Mouse (Mus musculus) neural tube, embryonic 12.5 days (tissue): ENCODE measurements around the gene Crhbp. TPM values are rescaled to one million over a fixed set of nuclear protein-coding genes. Genes with fewer than 3 reads are reported as not detected.

ENCODE experiments used
- ATAC-seq: fragments of 200-750 bp; cut with Nextera tagmentation; 2 replicates; pipeline ENCODE4 v1.8.0; 2017; ENCODE audit warnings: low read depth, mild to moderate bottlenecking, moderate TSS enrichment, moderate library complexity; ENCODE audit not compliant: low FRiP score
- H3K27ac ChIP-seq: fragments of 300-500 bp; sonication (generic); 2 replicates; pipeline ENCODE4 v1.5.1; 2016
- H3K27me3 ChIP-seq: fragments of 300-500 bp; sonication (generic); replicated peaks from 2 replicates; pipeline ENCODE4 v1.6.1; 2016; ENCODE audit warnings: mild to moderate bottlenecking
- H3K36me3 ChIP-seq: fragments of 300-500 bp; sonication (generic); 2 replicates; pipeline ENCODE4 v1.6.1; 2016; ENCODE audit warnings: mild to moderate bottlenecking
- H3K4me1 ChIP-seq: fragments of 300-500 bp; sonication (generic); 2 replicates; pipeline ENCODE4 v1.6.1; 2016
- H3K4me2 ChIP-seq: fragments of 300-500 bp; sonication (generic); replicated peaks from 2 replicates; pipeline ENCODE4 v1.6.1; 2016; ENCODE audit warnings: mild to moderate bottlenecking
- H3K4me3 ChIP-seq: fragments of 300-500 bp; sonication (generic); 2 replicates; pipeline ENCODE4 v1.5.1; 2016
- H3K9ac ChIP-seq: fragments of 300-500 bp; sonication (generic); 2 replicates; pipeline ENCODE4 v1.6.1; 2016; ENCODE audit warnings: mild to moderate bottlenecking
- H3K9me3 ChIP-seq: fragments of 300-500 bp; sonication (generic); 2 replicates; pipeline ENCODE4 v1.6.1; 2016; ENCODE audit warnings: mild to moderate bottlenecking
- WGBS: fragments of 180-500 bp; shearing (Covaris S2); methylation state at CpG from one replicate; pipeline ENCODE4 v1.1.7; 2016; 5-methylcytosine and 5-hydroxymethylcytosine counted together
- polyA plus RNA-seq: library from polyadenylated mRNA; unstranded; fragments of >200 nt; fragmentation: Nextera tagmentation; extraction: Ambion mirVana; gene quantifications from 2 replicates; pipeline ENCODE4 v1.2.1, GENCODE M21; 2016

Gene Crhbp
- polyA plus RNA-seq, 1 experiment from 2014 or later = 4.4 TPM

DNA sequence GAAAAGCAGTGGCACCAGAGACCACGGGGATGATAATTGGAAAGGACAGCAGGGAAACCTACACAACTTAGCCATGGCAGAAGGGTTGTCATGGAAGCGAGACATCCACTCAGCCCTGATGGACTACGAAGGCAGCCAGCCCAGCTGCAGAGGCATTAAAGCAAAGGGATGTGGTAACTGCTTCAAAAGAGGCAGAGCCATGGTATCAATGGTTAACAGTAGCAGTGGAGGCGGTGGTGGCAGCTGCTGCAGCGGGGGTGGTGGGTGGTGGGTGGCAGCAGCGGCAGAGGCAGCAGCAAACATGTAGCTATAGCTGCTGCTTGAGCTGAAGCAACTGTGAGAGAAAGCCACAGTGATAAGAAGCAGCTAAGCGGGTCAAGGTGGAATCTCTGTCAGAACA, 51.5 kb downstream of the Crhbp start:
- WGBS = 84% methylated on average over 7 of the region's 7 CpGs
- H3K27me3 ChIP-seq = no peaks in the 10 kb centered on the region
- no peaks in the 10 kb centered on the region for H3K36me3 ChIP-seq
- no peak overlapping the region for H3K9ac ChIP-seq
- no peak overlapping the region for H3K4me3 ChIP-seq
- no peaks in the 10 kb centered on the region for H3K4me1 ChIP-seq
- ATAC-seq = no peak
- H3K4me2 ChIP-seq = no peak overlapping the region
- H3K27ac ChIP-seq = no peak overlapping the region
- H3K9me3 ChIP-seq = peaks cover 11% of the 10 kb centered on the region

DNA sequence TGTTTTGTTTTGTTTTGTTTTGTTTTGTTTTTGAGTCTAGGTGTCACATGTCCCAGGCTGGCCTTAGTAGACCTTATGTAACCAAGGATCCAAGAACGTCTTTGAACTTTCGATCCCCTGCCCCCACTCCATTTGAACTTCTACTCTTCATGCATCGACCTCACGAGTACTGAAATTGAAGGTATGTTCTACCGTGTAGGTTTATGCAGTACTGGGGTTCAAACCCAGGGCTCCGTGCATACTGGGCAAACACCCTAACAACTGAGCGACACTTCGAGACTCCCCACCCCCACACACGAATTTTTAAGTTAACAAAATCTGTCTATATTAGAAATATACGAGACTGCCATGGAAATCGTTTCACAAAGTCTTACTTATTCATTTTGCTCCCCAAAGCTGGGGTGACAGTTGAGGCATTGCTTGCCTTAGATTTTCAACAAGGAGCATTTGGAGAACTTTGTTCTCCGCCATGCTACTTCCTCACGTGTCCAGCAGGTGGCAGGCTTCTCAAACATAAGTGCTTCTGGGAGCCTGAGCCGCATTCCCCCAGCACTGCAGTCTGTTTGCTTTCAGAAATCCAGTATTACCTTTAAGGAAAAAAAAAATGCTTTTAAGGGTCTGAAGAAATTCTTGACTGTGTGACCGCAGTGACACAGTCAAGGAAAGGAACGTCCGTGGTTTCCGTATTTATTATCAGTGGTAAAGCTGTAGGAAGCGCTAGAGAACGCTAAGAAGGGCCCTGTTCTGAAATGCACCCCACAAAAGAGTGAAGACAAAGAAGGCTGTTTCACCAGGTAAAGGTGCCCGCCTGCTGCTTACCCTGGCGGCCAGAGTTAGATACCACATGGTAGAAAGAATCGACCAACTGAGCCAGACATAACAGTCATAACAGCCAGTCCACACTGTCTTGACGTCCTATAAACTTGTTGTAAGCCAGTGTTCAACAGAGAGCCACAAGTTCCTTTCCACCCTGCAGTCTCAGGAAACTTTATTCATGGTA, 54.6 kb downstream of the Crhbp start:
- H3K9ac ChIP-seq = no peak overlapping the region
- H3K4me3 ChIP-seq = no peak overlapping the region
- H3K36me3 ChIP-seq = no peaks in the 10 kb centered on the region
- ATAC-seq = peak; percentile 41; the same call in 1 of the 2 replicates
- no peaks in the 10 kb centered on the region for H3K9me3 ChIP-seq
- H3K4me2 ChIP-seq = 0 out of 2 replicates have a peak overlapping the region, but pooled peaks have one; percentile 22
- H3K27me3 ChIP-seq = no peaks in the 10 kb centered on the region
- H3K27ac ChIP-seq = no peak overlapping the region
- WGBS = 37% methylated on average over 24 of the region's 24 CpGs
- no peaks in the 10 kb centered on the region for H3K4me1 ChIP-seq

DNA sequence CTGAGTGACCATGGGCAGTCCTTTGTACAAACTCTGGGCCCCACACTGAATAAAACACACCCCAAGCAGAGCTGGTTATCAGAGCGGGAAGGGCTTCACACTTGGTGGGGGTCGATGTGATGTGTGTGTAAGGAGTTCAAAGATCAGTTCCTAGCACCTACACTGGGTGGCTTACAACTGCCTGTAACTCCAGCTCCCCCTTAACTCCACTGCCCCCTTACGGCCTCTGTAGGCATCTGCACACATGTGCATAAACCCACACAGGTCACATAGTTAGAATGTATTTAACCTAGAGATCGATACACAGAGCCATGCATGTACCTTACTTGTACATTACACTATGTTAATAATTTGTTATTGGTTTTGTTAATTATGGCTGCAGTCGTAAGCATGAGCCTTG, 56.5 kb downstream of the Crhbp start:
- WGBS = 88% methylated on average over 5 of the region's 5 CpGs
- no peak overlapping the region for H3K9ac ChIP-seq
- no peak for ATAC-seq
- H3K36me3 ChIP-seq = no peaks in the 10 kb centered on the region
- H3K4me3 ChIP-seq = no peak overlapping the region
- no peaks in the 10 kb centered on the region for H3K9me3 ChIP-seq
- no peak overlapping the region for H3K27ac ChIP-seq
- H3K4me2 ChIP-seq = no peak overlapping the region
- H3K4me1 ChIP-seq = no peaks in the 10 kb centered on the region
- H3K27me3 ChIP-seq = no peaks in the 10 kb centered on the region

DNA sequence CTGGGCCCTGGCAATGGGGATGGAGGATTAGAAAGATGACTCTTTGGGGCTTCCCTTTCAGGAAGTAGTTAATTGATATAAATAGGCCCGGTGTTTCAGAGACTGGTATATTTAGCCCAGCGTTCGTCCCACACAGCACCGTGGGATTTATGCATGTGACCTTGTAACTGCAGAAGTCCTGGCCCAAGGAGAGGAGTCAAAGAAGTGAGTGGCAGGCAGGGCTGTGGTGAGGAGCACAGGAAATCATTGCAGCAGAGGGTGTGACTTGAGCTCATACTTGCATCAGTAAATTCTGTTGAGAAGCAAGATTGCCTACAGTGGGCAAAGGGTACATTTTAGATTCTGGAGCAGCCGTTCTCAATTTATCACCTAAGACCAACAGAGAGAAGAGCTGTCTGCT, 62.3 kb downstream of the Crhbp start:
- Histone ChIP-seq H3K9ac (no peak overlapping the region), H3K36me3 (no peaks in the 10 kb centered on the region), H3K4me1 (no peaks in the 10 kb centered on the region), H3K4me3 (no peak overlapping the region), H3K27ac (no peak overlapping the region), H3K27me3 (no peaks in the 10 kb centered on the region), H3K9me3 (no peaks in the 10 kb centered on the region), H3K4me2 (no peak overlapping the region)
- no peak for ATAC-seq
- WGBS = 90% methylated on average over 5 of the region's 5 CpGs

Other genes starting within 250 kb of the Crhbp start
- 5.3 and 5.4 TPM in 2 replicates for gene Pde8b, start 194.6 kb downstream of the Crhbp start, polyA plus RNA-seq
- gene Zbed3, start 121.3 kb downstream of the Crhbp start, polyA plus RNA-seq = 53.3 and 59.3 TPM in 2 replicates
- 50.5 and 54.0 TPM in 2 replicates for gene Aggf1, start 69.6 kb downstream of the Crhbp start, polyA plus RNA-seq
- not detected in 2 replicates for gene S100z, start 33.8 kb upstream of the Crhbp start, polyA plus RNA-seq
- 0.11 TPM in 1 of 2 replicates, not detected in the other for gene F2rl1, start 80.3 kb upstream of the Crhbp start, polyA plus RNA-seq
- gene F2r, start 173.6 kb upstream of the Crhbp start, polyA plus RNA-seq = 109 and 118 TPM in 2 replicates